Mouse (Mus musculus): Measurements from ENCODE around the gene Zfp867. TPM values are rescaled to one million over a fixed set of nuclear protein-coding genes. Genes with fewer than 3 reads are reported as not detected.

Zfp867 gene
- polyA plus RNA-seq, 1 experiment from 2014 or later, result 8.2 TPM

DNA sequence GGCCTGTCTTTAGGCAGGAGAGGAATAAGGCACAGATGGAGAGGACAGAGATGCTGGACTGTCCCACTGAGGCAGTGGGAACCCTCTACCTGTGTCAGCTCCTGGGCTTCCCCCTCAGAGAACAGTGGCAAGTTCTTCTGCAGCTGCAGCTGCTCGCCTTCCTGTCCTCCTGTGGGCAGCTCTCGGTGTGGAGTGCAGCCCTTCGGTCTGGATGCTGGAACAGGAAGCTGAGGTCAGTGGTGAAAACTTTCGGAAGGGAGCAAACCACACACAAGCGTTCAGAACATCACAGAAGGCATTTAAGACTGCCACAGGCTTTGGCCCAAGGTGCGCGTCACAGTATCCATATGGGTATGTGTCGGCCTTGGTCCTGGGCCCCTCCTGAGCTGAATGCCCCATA lies 50.8 kb downstream of the Zfp867 start:
- H3K4me1 ChIP-seq, result no peaks in the 10 kb centered on the region; the same call in 1 of the 2 replicates
- no peaks in the 10 kb centered on the region for H3K27me3 ChIP-seq
- no peaks in the 10 kb centered on the region for H3K9me3 ChIP-seq
- H3K9ac ChIP-seq, result no peak overlapping the region
- H3K36me3 ChIP-seq, result peaks cover 34% of the 10 kb centered on the region
- 62% methylated on average over 8 of the region's 8 CpGs for WGBS
- H3K4me3 ChIP-seq, result no peak overlapping the region
- no peak overlapping the region for H3K27ac ChIP-seq
- no peak for ATAC-seq (ENCODE audit: borderline replicate concordance, extremely low read depth, low FRiP score, low TSS enrichment)
- no peak overlapping the region for H3K4me2 ChIP-seq

DNA sequence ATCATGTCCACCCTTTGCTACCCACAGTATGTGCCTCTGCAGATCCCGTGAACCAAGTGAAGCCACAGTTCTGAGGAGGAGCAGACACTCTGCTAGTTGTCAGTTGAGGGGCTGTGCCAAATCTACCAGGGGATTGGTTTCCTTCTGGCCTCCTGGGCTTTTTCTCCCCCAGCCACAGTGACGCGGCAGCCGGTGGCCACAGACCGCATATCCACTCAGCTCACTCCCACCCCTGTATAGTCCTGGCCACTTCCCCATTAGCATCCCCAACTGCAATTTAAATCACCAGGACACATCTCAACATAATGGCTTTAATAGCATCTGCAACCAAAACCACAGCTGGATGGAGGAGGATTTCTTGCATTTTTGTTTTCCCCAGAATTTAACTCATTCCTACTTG lies 53.6 kb downstream of the Zfp867 start:
- H3K9me3 ChIP-seq, result no peaks in the 10 kb centered on the region

DNA sequence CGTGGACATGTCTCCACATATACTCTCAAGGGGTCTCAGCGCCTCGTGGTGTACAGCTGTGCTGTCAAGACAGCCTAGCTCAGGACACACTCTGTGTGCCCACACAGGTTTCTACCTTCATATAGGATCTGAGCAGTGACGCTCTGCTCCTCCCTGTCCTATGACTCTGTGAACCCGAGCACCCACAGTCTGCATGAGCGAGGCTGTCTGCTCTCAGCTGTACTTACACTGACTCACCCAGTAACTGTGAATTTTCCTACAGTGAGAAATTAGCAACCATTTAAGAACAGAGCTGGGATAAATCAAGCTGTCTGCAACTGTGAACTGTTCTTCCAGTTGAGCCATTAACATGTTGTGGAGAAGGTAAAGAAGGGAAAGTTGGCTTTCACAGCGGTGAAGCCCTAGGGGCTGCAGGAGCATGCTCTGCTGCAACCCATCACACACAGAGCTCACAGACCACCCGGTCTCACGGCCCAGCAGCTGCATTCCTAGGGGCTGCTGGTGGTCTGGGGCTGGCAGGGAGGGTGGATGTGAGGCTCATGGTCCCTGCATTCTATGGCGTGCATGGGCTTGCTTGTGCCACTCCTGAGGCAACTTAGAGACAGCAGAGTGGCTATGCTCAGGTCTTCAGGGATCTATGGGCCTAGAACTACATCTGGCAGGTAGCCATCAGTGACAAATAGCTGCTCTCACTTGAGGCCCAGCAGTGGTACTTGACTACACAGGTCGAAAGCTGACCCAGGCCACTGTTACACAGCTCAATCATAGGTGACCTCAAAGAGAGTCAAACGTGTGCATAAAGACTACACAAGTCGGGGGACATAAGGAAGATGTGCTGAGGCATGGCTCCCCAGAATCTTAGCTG lies 59.0 kb downstream of the Zfp867 start:
- Histone ChIP-seq H3K27me3 (no peaks in the 10 kb centered on the region), H3K36me3 (no peaks in the 10 kb centered on the region; the same call in 1 of the 2 replicates), H3K9me3 (no peaks in the 10 kb centered on the region), H3K4me2 (no peak overlapping the region), H3K9ac (no peak overlapping the region), H3K4me1 (no peaks in the 10 kb centered on the region), H3K4me3 (no peak overlapping the region), H3K27ac (no peak overlapping the region)
- 75% methylated on average over 13 of the region's 13 CpGs for WGBS
- ATAC-seq (ENCODE audit: borderline replicate concordance, extremely low read depth, low FRiP score, low TSS enrichment), result no peak

More for the DNA sequence above, 53.6 kb downstream of the Zfp867 start:
- Histone ChIP-seq H3K36me3 (peaks cover 25% of the 10 kb centered on the region), H3K4me3 (no peak overlapping the region), H3K27ac (no peak overlapping the region), H3K27me3 (no peaks in the 10 kb centered on the region), H3K4me1 (no peaks in the 10 kb centered on the region; the same call in 1 of the 2 replicates), H3K4me2 (no peak overlapping the region), H3K9ac (no peak overlapping the region)
- ATAC-seq (ENCODE audit: borderline replicate concordance, extremely low read depth, low FRiP score, low TSS enrichment), result no peak
- WGBS, result 88% methylated on average over 5 of the region's 5 CpGs

DNA sequence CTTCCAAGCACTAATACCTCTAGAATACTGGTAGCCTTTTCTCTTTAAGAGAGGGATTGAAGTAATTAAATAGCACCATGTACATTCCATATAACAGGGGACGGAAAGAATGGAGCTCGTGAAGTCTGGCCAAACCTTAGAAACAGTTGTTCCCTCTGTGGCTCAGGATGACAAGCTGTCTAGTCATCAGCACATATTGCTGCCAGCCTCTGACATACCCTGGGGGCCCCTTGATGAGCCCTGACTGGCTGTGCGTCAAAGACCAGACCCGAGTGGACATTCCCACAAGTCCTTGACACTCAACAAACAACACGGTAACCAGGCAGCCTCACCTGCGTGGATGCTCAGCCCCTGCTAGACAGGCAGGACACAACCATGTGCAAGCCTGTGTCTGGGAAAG lies 60.2 kb downstream of the Zfp867 start:
- Histone ChIP-seq H3K36me3 (0 out of 2 replicates have a peak, but pooled peaks cover 5% of the 10 kb centered on the region), H3K4me1 (no peaks in the 10 kb centered on the region)
- WGBS, result 58% methylated on average over 6 of the region's 6 CpGs

More for the DNA sequence above, 60.2 kb downstream of the Zfp867 start:
- Histone ChIP-seq H3K27ac (no peak overlapping the region), H3K4me2 (no peak overlapping the region), H3K9ac (no peak overlapping the region), H3K4me3 (no peak overlapping the region), H3K9me3 (no peaks in the 10 kb centered on the region), H3K27me3 (no peaks in the 10 kb centered on the region)
- no peak for ATAC-seq (ENCODE audit: borderline replicate concordance, extremely low read depth, low FRiP score, low TSS enrichment)

Other genes starting within 250 kb of the Zfp867 start
- 724 and 743 TPM in 2 replicates for gene Arf1, start 244.2 kb downstream of the Zfp867 start, polyA plus RNA-seq (2015; fragmentation: Nextera tagmentation; extraction: Ambion mirVana)
- gene Wnt3a, start 181.7 kb downstream of the Zfp867 start, polyA plus RNA-seq (2015; fragmentation: Nextera tagmentation; extraction: Ambion mirVana), result 0.08 and 0.14 TPM in 2 replicates
- 3.0 and 3.1 TPM in 2 replicates for gene Wnt9a, start 165.5 kb downstream of the Zfp867 start, polyA plus RNA-seq (2015; fragmentation: Nextera tagmentation; extraction: Ambion mirVana)
- not detected in 2 replicates for gene Prss38, start 96.8 kb downstream of the Zfp867 start, polyA plus RNA-seq (2015; fragmentation: Nextera tagmentation; extraction: Ambion mirVana)
- gene Jmjd4, start 22.4 kb downstream of the Zfp867 start, polyA plus RNA-seq (2015; fragmentation: Nextera tagmentation; extraction: Ambion mirVana), result 10.6 and 11.4 TPM in 2 replicates
- 94.3 and 98.9 TPM in 2 replicates for gene Snap47, start 21.3 kb downstream of the Zfp867 start, polyA plus RNA-seq (2015; fragmentation: Nextera tagmentation; extraction: Ambion mirVana)
- gene Zkscan17, start 54.3 kb upstream of the Zfp867 start, polyA plus RNA-seq (2015; fragmentation: Nextera tagmentation; extraction: Ambion mirVana), result 25.4 and 25.5 TPM in 2 replicates
- 0.24 and 0.42 TPM in 2 replicates for gene Nlrp3, start 69.1 kb upstream of the Zfp867 start, polyA plus RNA-seq (2015; fragmentation: Nextera tagmentation; extraction: Ambion mirVana)
- not detected in 2 replicates for gene Olfr222, start 103.8 kb upstream of the Zfp867 start, polyA plus RNA-seq (2015; fragmentation: Nextera tagmentation; extraction: Ambion mirVana)
- gene Olfr223, start 120.8 kb upstream of the Zfp867 start, polyA plus RNA-seq (2015; fragmentation: Nextera tagmentation; extraction: Ambion mirVana), result not detected in 2 replicates
- 109 and 111 TPM in 2 replicates for gene Mprip, start 188.8 kb upstream of the Zfp867 start, polyA plus RNA-seq (2015; fragmentation: Nextera tagmentation; extraction: Ambion mirVana)

Data from lung, embryonic 15.5 days (tissue).